Mouse (Mus musculus): ENCODE measurements at regions not wholly inside any gene's neighbourhood (a gene's known extent, or its start where the extent isn't known, plus 50 kb on each side); places are given as distances from the start of the nearest gene placed in this dataset.

DNA sequence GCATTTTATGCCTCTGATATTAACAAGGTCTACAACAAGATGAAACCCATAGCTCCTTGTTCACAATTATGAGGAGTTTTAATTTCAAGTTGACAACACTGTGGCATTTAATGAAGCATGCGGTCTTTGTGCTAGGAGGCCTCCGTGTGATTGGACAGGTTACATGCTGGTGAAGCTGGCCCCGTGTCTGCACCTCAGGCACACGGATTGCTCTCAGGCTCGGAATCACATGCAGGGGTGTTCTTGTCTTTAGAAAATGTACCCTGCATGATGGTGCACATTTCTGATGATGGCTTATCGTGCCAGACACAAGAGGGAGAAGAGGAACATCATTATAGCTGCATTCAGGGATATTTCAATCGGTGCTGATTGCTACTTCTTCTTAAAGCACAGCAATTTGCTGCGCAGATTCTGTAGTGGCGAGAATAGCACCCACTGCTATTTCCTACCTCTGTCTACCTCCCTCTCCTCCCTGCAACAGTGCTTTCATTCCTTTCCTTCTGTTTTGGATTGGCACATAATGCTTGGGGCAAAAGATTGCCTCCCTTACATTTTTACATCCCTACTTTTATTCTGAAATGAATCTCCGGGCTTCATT lies 454.9 kb upstream of the Tle4 start:
- Histone ChIP-seq H3K4me3 (ENCODE audit: low read depth, low read length) (no peak overlapping the region), H3K9ac (ENCODE audit: low read depth, low read length) (no peak overlapping the region), H3K36me3 (ENCODE audit: control insufficient read depth, insufficient read depth) (no peaks in the 10 kb centered on the region), H3K27me3 (replicated peaks; ENCODE audit: control insufficient read depth, insufficient read depth, low read length) (no peaks in the 10 kb centered on the region), H3K4me2 (replicated peaks; ENCODE audit: low read depth) (no peak overlapping the region), H3K9me3 (ENCODE audit: control insufficient read depth) (no peaks in the 10 kb centered on the region), H3K4me1 (replicated peaks; ENCODE audit: control insufficient read depth, insufficient read depth, low read length) (no peaks in the 10 kb centered on the region), H3K27ac (ENCODE audit: low read depth, low read length) (no peak overlapping the region)
- 84% methylated on average over 10 of the region's 10 CpGs for WGBS
- no peak for TF ChIP-seq CTCF (IDR thresholded peaks at IDR 0.05; ENCODE audit: low read depth)
- no peak for ATAC-seq

DNA sequence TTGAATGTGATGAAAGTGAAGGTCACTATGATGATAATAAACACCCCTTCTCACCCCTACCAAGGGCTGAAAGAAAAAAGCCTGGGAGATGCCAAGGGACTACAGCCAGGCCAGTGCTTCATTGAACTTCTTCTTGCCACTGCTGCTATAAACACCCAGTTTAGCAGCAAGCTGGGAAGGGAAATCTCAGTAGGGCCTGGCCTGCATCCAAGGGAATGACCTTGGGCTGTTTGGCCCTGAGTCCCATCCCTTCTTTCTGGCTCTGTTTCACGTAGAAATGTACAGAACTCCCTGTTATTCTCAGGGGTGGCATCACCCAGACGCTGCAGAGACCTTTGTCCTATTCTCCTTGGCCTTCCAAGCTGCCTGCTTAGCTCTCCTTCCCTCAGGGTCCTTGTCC lies 450.0 kb upstream of the Tle4 start:
- WGBS, result 45% methylated on average over 2 of the region's 2 CpGs
- no peak for TF ChIP-seq CTCF (IDR thresholded peaks at IDR 0.05; ENCODE audit: low read depth)
- no peaks in the 10 kb centered on the region for H3K9me3 ChIP-seq (ENCODE audit: control insufficient read depth)
- peaks cover 2% of the 10 kb centered on the region; the same call in 1 of the 2 replicates for H3K4me1 ChIP-seq (replicated peaks; ENCODE audit: control insufficient read depth, insufficient read depth, low read length)
- H3K4me2 ChIP-seq (replicated peaks; ENCODE audit: low read depth), result no peak overlapping the region
- H3K36me3 ChIP-seq (ENCODE audit: control insufficient read depth, insufficient read depth), result no peaks in the 10 kb centered on the region
- ATAC-seq, result no peak
- H3K4me3 ChIP-seq (ENCODE audit: low read depth, low read length), result no peak overlapping the region
- H3K27ac ChIP-seq (ENCODE audit: low read depth, low read length), result no peak overlapping the region
- no peak overlapping the region for H3K9ac ChIP-seq (ENCODE audit: low read depth, low read length)
- H3K27me3 ChIP-seq (replicated peaks; ENCODE audit: control insufficient read depth, insufficient read depth, low read length), result no peaks in the 10 kb centered on the region

DNA sequence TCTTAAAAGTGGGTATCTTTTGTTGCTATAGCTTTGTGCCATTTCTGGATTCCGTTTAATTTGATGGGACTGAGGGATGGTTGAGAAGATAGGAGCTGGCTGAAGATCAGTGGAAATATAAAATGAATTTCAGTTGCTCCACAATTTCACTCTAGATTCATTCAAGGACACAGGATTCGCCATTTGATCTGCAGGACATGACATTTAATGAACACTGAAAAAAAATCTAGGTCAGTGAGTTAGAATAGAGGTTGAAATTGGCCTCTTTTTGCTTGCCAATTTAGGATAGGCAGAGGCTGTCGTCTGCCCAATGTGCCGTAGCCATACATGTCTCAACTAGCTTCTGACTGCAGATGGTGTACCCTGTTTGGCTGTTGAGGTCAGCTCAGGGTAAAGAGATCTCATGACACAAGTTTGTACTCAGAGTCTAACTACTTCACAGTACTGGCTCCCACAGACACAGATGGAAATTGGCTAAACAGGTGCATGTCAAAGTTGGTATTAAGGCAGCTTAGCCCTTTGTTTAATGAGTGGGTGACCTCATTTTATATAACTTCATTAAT lies 449.5 kb upstream of the Tle4 start:
- Histone ChIP-seq H3K4me2 (replicated peaks; ENCODE audit: low read depth) (no peak overlapping the region), H3K9me3 (ENCODE audit: control insufficient read depth) (no peaks in the 10 kb centered on the region), H3K4me1 (replicated peaks; ENCODE audit: control insufficient read depth, insufficient read depth, low read length) (peaks cover 2% of the 10 kb centered on the region; the same call in 1 of the 2 replicates), H3K27ac (ENCODE audit: low read depth, low read length) (no peak overlapping the region), H3K36me3 (ENCODE audit: control insufficient read depth, insufficient read depth) (no peaks in the 10 kb centered on the region), H3K27me3 (replicated peaks; ENCODE audit: control insufficient read depth, insufficient read depth, low read length) (no peaks in the 10 kb centered on the region), H3K9ac (ENCODE audit: low read depth, low read length) (no peak overlapping the region), H3K4me3 (ENCODE audit: low read depth, low read length) (no peak overlapping the region)
- 88% methylated on average over 4 of the region's 4 CpGs for WGBS
- no peak for ATAC-seq
- no peak for TF ChIP-seq CTCF (IDR thresholded peaks at IDR 0.05; ENCODE audit: low read depth)

DNA sequence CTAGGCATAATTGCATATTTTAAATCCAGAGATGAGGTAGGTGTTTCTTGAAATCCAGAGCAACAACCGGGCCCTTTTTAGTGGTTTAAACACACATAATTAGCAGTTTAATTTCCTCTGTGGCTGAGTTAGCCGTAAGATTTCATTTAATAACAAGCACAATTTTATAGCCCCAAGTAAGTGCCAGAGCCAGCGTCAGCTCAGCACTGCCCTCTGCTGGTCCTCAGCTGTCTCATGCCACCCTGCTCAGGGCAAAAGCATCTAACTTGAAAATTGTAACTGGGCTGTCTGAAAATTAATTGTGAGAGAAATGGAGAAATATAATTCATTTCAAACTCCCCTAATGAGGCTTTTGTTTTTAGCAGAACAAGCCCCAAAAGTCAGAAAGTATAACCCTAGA lies 437.7 kb upstream of the Tle4 start:
- Histone ChIP-seq H3K36me3 (ENCODE audit: control insufficient read depth, insufficient read depth) (no peaks in the 10 kb centered on the region), H3K27me3 (replicated peaks; ENCODE audit: control insufficient read depth, insufficient read depth, low read length) (no peaks in the 10 kb centered on the region), H3K4me1 (replicated peaks; ENCODE audit: control insufficient read depth, insufficient read depth, low read length) (no peaks in the 10 kb centered on the region), H3K9ac (ENCODE audit: low read depth, low read length) (no peak overlapping the region), H3K4me3 (ENCODE audit: low read depth, low read length) (no peak overlapping the region), H3K4me2 (replicated peaks; ENCODE audit: low read depth) (no peak overlapping the region), H3K27ac (ENCODE audit: low read depth, low read length) (no peak overlapping the region), H3K9me3 (ENCODE audit: control insufficient read depth) (no peaks in the 10 kb centered on the region)
- TF ChIP-seq CTCF (IDR thresholded peaks at IDR 0.05; ENCODE audit: low read depth), result peak; percentile 95
- ATAC-seq, result 0 out of 2 replicates have a peak, but pooled peaks have one; percentile 54
- WGBS, result 8% methylated on average over 3 of the region's 3 CpGs

DNA sequence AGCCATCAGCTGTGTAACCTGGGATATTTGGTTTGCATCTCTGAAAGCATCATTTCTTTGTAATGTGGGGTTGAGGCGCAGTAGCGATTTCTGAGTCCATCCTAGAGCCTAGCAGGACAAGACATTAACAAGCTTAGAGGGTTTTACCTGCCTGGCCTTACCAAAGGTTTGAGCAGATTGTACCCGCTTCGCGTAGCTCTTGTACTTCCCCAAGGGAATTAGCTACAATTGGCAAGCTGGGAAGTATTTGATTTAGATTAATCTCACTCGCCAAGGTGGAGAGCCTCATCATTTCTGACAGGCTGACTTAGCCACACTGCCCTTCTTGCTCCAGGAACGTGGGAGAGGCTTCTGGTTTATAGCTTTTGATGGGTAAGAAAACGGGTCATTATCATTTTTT lies 436.1 kb upstream of the Tle4 start:
- H3K4me2 ChIP-seq (replicated peaks; ENCODE audit: low read depth), result no peak overlapping the region
- TF ChIP-seq CTCF (IDR thresholded peaks at IDR 0.05; ENCODE audit: low read depth), result no peak
- no peak overlapping the region for H3K9ac ChIP-seq (ENCODE audit: low read depth, low read length)
- ATAC-seq, result no peak
- no peaks in the 10 kb centered on the region for H3K4me1 ChIP-seq (replicated peaks; ENCODE audit: control insufficient read depth, insufficient read depth, low read length)
- no peaks in the 10 kb centered on the region for H3K9me3 ChIP-seq (ENCODE audit: control insufficient read depth)
- H3K4me3 ChIP-seq (ENCODE audit: low read depth, low read length), result no peak overlapping the region
- no peaks in the 10 kb centered on the region for H3K27me3 ChIP-seq (replicated peaks; ENCODE audit: control insufficient read depth, insufficient read depth, low read length)
- no peaks in the 10 kb centered on the region for H3K36me3 ChIP-seq (ENCODE audit: control insufficient read depth, insufficient read depth)
- no peak overlapping the region for H3K27ac ChIP-seq (ENCODE audit: low read depth, low read length)
- WGBS, result 73% methylated on average over 8 of the region's 8 CpGs

DNA sequence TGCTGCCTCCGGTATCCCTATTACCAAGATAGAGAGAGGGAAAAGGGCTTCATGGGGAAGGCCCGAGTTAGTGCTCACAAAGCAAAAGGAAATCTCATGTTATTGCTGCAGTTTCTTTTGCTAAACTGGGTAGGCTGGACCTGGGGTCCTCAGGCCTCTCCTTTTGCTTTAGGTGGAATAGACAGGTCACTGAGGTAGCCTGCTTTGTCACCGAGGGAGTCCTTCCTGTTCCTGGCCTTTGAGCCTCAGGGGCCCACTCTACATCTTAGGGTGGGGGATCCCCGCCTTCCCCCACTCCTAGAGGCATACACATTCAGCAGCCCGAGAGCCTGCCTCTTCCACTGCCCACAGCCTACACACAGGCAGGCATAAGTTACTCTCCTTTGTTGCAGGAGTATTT lies 435.5 kb upstream of the Tle4 start:
- no peaks in the 10 kb centered on the region for H3K4me1 ChIP-seq (replicated peaks; ENCODE audit: control insufficient read depth, insufficient read depth, low read length)
- no peaks in the 10 kb centered on the region for H3K36me3 ChIP-seq (ENCODE audit: control insufficient read depth, insufficient read depth)
- ATAC-seq, result no peak
- H3K4me2 ChIP-seq (replicated peaks; ENCODE audit: low read depth), result no peak overlapping the region
- no peak overlapping the region for H3K4me3 ChIP-seq (ENCODE audit: low read depth, low read length)
- H3K27me3 ChIP-seq (replicated peaks; ENCODE audit: control insufficient read depth, insufficient read depth, low read length), result no peaks in the 10 kb centered on the region
- no peak overlapping the region for H3K27ac ChIP-seq (ENCODE audit: low read depth, low read length)
- no peaks in the 10 kb centered on the region for H3K9me3 ChIP-seq (ENCODE audit: control insufficient read depth)
- H3K9ac ChIP-seq (ENCODE audit: low read depth, low read length), result no peak overlapping the region
- 75% methylated on average over 5 of the region's 5 CpGs for WGBS
- TF ChIP-seq CTCF (IDR thresholded peaks at IDR 0.05; ENCODE audit: low read depth), result no peak
